Mouse (Mus musculus) CD4-positive, CD25-positive, alpha-beta regulatory T cell, adult 4 months (primary cell): Measurements from ENCODE around the gene Ube2e1. TPM values are rescaled to one million over a fixed set of nuclear protein-coding genes. Genes with fewer than 3 reads are reported as not detected.
A peak's percentile ranks its signal among the peaks of the same experiment; 100 is the strongest.
"Not testable (repeated sequence)": the region's sequence is repeated elsewhere in the genome, so short reads cannot be mapped to it uniquely, and the experiment has no call there.

Experiments used
- ATAC-seq: one replicate; pipeline ENCODE4 v1.8.0; 2017
- polyA plus RNA-seq, 2 experiments: library from polyadenylated mRNA; unstranded; fragments of 100-300 nt; shearing (Covaris generic); gene quantifications; one replicate each; pipeline ENCODE4 v1.2.1; 2017

Ube2e1 gene
- polyA plus RNA-seq, 2 experiments from 2014 or later = 36.7 to 70.3 TPM

- ATAC-seq = no peak
Measured at GRCm38 (mm10) chr14:18317457-18318411, 13.9 kb downstream of the Ube2e1 start.

GRCm38 (mm10) chr14:18304165-18304564 is 27.5 kb downstream of the Ube2e1 start:
- no peak for ATAC-seq

GRCm38 (mm10) chr14:18303262-18303661 is 28.4 kb downstream of the Ube2e1 start:
- ATAC-seq = no peak

GRCm38 (mm10) chr14:18302750-18303149 is 28.9 kb downstream of the Ube2e1 start:
- no peak for ATAC-seq

- ATAC-seq = peak; percentile 30
Measured at GRCm38 (mm10) chr14:18301591-18301990, 30.1 kb downstream of the Ube2e1 start.

GRCm38 (mm10) chr14:18300676-18301075 is 31.0 kb downstream of the Ube2e1 start:
- peak; percentile 59 for ATAC-seq

GRCm38 (mm10) chr14:18298874-18299273 is 32.8 kb downstream of the Ube2e1 start:
- ATAC-seq = peak; percentile 61

GRCm38 (mm10) chr14:18297441-18297840 is 34.2 kb downstream of the Ube2e1 start:
- ATAC-seq = no peak

- ATAC-seq = no peak
Measured at GRCm38 (mm10) chr14:18292578-18292977, 39.1 kb downstream of the Ube2e1 start.

- no peak for ATAC-seq
Measured at GRCm38 (mm10) chr14:18292111-18292510, 39.5 kb downstream of the Ube2e1 start.

GRCm38 (mm10) chr14:18287391-18287790 is 44.3 kb downstream of the Ube2e1 start:
- ATAC-seq = no peak

- ATAC-seq = no peak
Measured at GRCm38 (mm10) chr14:18286441-18286840, 45.2 kb downstream of the Ube2e1 start.

- no peak for ATAC-seq
Measured at GRCm38 (mm10) chr14:18285476-18285875, 46.2 kb downstream of the Ube2e1 start.

GRCm38 (mm10) chr14:18284581-18284980 is 47.1 kb downstream of the Ube2e1 start:
- ATAC-seq = peak; percentile 77

- ATAC-seq = no peak
Measured at GRCm38 (mm10) chr14:18280375-18280774, 51.3 kb downstream of the Ube2e1 start.

- ATAC-seq = no peak
Measured at GRCm38 (mm10) chr14:18274526-18274925, 57.1 kb downstream of the Ube2e1 start.

GRCm38 (mm10) chr14:18271666-18272065 is 60.0 kb downstream of the Ube2e1 start:
- no peak for ATAC-seq

- ATAC-seq = peak; percentile 97
Measured at GRCm38 (mm10) chr14:18270529-18271441, 60.9 kb downstream of the Ube2e1 start, which contains the start of the genes Nkiras1 and Rpl15. Nkiras1 (plus strand) TSS chr14:18271136. Rpl15 (minus strand) TSS chr14:18271391.

GRCm38 (mm10) chr14:18269947-18270528 is 61.6 kb downstream of the Ube2e1 start:
- ATAC-seq = not testable (repeated sequence)

- ATAC-seq = no peak
Measured at GRCm38 (mm10) chr14:18263427-18263826, 68.2 kb downstream of the Ube2e1 start.

- no peak for ATAC-seq
Measured at GRCm38 (mm10) chr14:18261203-18261602, 70.5 kb downstream of the Ube2e1 start.

- ATAC-seq = no peak
Measured at GRCm38 (mm10) chr14:18242638-18243130, 89.0 kb downstream of the Ube2e1 start.
